Mouse (Mus musculus) thymus, postnatal 25 days (tissue): ENCODE results near the gene Psme3.
"Not testable (repeated sequence)": the region's sequence is repeated elsewhere in the genome, so short reads cannot be mapped to it uniquely, and the experiment has no call there.

Experiments used
- DNase-seq: peaks from one replicate; pipeline ENCODE4 v3.0.0; 2022

The Psme3 gene

DNA sequence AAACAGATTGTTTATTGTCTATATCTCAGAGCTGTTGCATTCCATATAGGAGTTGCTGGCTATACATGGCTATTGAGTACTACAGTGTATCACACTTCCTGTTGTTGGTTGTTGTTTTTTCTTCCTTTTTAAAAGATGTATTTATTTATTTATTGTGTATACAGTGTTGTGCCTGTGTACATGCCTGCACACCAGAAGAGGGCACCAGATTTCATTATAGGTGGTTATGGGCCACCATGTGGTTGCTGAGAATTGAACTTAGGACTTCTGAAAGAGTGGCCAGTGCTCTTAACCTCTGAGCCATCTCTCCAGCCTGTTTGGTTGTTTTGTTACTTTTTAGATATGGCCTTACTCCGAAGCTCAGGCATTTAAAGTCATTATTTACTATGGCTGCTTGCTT lies 1.4 kb upstream of the Psme3 start:
- DNase-seq: no peak

DNA sequence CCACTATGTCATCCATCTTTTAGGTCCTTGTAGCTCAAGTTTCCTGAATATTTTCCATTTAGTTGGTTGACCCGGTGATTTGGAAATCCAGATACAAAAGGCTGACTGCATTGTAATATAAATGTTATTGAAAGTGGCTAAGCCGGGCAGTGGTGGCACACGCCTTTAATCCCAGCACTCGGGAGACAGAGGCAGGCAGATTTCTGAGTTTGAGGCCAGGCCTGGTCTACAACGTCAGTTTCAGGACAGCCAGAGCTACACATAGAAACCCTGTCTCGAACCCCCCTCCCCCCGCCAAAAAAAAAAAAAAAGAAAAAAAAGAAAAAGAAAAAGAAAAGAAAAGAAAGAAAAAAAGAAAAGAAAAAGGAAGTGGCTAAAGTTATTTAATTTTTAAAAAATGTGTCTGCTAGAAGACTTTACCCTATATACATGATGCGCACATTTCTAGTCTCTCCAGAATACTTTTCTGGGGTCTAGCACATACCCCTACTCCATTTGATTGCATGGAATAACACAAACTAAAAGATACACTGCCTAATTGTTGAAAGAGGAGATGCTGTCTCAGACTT lies 847 bp upstream of the Psme3 start:
- no peak for DNase-seq

DNA sequence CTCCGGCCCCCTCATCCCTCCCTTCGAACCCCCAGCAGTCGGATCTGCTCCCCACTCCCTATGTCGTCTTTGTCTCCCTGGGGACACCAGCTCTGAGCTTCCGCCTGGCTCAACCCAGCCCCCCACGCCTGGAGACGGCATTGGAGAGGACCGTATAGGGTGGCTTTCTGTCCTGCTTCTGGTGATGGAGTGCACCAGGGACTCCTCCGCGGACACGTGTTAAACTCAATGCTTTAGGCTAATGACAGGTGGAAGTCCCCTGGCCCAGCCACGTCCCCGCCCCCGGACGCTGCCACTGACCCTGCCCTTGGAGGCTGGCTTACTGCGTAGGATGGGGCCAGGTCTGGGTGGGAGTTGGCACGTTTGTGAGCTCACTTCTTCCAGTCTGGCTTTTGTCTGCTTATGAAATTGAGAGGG lies 496 bp downstream of the Psme3 start:
- no peak for DNase-seq

DNA sequence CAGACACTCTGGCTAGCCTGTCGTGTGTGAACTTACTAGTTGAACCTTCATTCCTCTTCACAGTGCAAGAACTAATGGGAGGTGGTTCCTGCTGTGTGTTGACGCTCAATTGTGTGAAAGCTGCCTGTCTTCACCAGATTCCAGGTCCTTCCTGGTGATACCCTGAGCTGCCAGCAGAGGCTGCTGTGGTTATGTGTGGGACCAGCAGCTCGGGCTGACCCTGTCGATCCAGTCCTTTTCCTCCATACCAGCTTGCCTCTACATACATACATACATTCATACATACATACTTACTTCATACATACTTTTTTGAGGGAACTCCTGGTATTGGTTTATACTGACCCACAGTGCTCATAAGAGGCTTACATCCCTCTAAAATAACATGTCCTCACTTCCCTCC lies 7.6 kb downstream of the Psme3 start:
- DNase-seq: peak; percentile 46

DNA sequence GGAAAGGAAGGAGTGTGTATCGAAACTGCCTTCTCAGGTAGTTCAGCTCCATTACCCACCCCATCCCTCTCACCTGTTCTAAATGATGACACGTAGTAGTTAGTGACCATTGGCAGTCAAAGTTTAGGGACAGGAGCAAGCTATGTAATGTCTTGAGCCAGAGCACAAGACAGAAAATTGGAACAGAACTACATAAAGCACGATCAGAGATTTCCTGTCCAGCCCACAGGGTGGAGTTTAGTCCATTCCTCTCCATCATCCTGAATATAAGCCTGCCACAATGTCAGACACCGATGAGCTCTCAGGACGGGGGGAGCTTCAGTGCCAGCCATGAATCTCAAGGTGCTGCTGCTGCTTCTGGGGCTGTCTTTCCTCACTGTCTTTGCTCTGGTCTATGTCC lies 8.8 kb downstream of the Psme3 start, which contains the start of gene Aoc2:
TSS of gene Aoc2 (plus strand) at position 301 of the 400 bp plus-strand sequence.
- no peak for DNase-seq

DNA sequence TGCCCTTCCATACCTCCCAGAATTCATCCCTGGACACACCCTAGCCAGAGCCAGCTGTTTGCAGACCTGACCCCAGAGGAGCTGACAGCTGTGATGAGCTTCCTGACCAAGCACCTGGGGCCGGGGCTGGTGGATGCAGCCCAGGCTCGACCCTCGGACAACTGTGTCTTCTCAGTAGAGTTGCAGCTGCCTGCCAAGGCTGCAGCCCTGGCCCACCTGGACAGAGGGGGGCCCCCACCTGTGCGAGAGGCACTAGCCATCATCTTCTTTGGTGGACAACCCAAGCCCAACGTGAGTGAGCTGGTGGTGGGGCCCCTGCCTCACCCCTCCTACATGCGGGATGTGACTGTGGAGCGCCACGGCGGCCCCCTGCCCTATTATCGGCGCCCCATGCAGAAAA lies 9.2 kb downstream of the Psme3 start:
- not testable (repeated sequence) for DNase-seq

DNA sequence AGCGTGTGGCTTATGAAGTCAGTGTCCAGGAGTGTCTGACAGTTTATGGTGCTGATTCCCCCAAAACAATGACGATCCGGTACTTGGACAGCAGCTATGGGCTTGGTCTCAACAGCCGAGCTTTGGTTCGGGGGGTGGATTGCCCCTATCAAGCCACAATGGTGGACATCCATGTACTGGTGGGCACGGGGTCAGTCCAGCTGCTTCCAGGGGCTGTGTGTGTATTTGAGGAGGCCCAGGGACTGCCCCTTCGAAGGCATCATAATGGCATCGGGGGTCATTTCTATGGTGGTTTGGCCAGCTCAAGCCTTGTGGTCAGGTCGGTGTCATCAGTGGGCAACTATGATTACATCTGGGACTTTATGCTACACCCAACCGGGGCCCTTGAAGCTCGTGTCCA lies 10.1 kb downstream of the Psme3 start:
- no peak for DNase-seq

DNA sequence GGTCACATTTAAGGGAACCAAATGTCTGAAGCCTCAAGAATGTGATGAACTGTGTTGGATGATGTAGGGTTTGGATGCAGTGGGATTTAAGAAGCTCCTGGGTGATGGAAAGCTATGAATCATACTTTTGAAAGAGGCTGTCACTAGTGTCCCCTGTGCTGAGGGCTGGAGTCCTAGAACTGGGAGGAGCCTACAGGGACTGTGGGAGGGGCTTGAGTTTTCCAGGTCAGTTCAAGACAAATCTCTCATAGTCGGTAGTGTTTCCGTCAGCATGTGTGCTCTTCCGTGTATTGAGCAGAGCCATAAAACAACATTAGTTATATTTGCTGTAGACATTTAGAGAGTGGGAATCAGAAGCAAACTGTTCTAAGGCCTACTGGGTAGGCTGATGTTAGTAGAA lies 11.3 kb downstream of the Psme3 start:
- DNase-seq: no peak

DNA sequence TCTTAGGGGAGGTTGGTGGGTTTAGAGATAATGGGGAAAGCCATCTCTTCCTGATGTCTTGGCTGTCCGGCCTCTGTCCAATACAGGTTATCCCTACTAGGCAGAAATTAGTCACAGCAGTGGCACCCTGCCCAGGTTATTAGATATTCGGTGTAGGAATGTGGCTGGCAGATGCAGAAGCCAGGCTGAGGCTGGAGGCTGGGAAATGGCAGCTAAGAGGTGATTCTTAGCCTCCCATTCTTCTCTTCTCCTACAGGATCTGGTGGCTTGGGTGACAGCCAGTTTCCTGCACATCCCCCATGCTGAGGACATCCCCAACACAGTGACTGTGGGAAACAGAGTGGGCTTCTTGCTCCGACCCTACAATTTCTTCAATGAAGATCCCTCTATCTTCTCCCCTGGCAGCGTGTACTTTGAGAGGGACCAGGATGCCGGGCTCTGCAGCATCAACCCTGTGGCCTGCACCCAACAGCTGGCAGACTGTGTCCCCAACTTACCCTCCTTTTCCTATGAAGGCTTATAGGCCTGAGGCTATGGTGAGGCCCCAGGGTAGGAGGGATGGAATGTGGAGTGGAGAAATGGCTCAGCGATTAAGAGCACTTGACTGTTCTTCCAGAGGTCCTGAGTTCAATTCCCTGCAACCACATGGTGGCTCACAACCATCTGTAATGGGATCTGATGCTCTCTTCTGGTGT lies 13.1 kb downstream of the Psme3 start:
- no peak for DNase-seq

DNA sequence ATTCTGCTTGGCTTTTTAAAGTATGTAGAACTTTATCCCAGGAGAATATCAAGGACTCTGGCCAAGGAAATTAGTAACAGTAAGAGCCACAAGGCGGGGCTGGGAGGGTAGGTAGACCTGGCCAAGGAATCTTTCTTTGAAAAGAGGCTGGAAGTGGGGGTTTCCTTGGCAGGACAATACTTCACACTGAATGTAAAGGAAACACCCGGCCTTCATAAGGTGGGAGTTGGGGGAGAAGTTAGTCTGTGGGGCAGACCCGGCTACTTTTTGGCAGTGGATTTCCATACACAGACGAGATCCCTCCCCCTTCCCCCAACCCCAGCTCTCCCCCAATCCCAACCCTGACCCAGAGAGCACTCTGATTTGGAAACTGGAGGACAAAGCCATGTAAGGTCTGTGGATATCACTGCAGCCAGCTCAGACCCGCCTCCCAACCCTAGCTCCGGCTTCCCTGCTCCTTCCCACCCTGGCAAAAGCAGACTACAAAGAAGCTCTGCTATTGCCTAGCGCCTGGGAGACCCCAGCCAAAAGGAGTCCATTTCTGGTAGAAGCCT lies 14.4 kb downstream of the Psme3 start, which contains the start of gene Aoc3:
TSS of gene Aoc3 (plus strand) at position 235 of the 554 bp plus-strand sequence.
- DNase-seq: no peak

DNA sequence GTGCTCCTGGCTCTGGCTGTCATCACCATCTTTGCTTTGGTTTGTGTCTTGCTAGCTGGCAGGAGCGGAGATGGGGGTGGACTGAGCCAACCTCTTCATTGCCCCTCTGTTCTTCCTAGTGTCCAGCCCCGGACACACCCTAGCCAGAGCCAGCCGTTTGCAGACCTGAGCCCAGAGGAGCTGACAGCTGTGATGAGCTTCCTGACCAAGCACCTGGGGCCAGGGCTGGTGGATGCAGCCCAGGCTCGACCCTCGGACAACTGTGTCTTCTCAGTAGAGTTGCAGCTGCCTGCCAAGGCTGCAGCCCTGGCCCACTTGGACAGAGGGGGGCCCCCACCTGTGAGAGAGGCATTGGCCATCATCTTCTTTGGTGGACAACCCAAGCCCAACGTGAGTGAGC lies 14.9 kb downstream of the Psme3 start:
- DNase-seq: not testable (repeated sequence)

DNA sequence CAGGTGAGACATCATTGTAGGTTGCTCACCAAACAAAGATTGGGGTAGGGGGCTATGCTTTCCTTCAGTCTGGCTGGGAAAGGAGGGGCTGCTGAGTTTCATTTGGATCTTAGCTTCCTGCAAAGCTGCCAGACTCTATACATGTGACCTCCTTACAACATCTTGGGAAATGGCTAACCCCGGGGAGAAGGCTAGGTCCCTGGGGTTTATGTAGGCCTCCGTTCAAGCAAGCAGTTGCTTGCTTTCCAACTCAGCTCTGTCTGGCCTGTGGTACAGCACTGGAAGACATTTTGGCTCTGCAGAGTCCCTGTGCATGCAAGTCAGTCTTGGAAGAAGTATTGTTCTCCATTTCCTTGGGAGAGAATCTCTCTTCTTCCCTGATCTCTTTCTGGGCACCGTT lies 16.5 kb downstream of the Psme3 start:
- DNase-seq: no peak

DNA sequence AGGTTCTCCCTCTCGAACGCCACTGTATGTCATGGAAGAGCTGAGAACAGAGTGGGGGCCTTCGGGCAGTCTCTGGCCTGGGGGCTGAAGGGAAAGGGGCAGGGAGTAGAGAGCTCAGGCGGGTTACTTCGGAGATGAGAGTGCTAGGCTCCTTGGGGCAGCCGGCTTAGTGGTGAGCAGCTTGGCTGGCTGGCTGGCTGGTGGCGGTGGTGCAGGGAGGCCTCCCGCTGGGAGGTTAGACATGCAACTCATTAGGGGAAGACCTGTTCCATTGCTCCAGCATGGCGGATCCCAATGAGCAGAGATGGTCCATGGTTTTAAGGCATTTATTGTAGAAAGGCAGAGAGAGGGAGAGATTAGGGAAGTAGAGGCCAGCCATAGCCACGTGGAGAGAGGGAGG lies 18.0 kb downstream of the Psme3 start:
- DNase-seq: no peak

DNA sequence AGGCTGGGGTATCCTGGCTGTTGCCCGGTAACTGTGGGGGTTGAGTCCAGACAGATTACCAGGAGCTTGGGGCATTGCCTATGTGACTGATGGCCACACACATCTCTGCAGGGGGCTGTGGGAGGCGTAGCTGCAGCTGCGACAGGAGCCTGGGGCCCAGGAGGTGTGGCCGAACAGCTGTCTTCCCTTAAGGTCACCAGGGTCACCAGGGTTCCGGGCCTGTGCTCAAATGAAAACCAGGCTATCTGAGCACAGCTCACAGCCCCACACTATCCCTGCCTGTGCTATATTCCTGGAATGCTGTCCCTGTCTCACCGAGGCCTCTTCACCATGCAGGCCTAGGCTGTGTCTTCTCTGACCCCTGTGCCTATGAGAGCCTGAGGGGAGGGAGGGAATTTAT lies 18.5 kb downstream of the Psme3 start:
- no peak for DNase-seq

DNA sequence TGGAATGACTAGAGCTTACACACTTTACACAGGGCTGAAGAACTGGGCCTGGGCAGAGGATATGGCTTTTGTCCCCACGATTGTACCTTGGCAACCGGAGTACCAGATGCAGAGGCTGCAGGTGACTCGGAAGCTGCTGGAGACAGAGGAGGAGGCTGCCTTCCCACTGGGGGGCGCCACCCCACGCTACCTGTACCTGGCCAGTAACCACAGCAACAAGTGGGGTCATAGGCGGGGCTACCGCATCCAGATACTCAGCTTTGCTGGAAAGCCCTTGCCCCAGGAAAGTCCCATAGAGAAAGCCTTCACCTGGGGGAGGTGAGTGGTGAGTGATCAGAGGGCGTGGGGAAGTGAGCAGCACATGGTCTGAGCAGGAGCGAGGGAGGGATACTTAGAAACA lies 19.7 kb downstream of the Psme3 start:
- DNase-seq: peak; percentile 12

DNA sequence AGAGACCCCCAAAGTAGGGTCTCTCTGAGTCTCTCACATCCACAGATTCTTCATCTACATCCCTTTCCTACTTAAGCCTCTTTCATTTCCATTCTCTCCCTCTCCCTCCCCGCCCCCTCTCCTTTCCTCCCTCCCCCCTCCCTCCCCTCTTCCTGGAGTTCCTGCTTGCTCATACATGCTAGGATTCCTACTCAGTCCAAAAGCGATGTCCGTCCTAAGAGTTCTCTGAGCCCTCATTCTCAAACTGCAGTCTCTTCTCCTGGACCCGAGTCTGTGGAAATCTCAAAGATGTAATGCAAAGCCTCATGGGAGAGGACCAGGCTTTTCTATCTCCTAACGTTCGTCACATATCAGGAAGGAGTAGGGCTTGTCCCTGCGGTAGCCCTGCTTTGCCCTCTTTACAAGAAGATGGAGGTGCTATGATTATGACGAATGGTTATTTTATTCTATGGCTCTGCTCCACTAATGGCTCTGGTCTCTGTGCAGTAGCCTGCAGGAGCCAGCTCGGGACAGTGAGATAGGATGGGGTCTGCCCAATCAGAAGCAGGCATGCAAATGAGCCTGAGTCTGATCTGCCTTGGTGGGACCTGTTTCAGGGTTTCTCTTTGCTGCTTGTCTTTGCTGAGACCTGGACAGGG lies 22.2 kb downstream of the Psme3 start:
- DNase-seq: peak; percentile 25

DNA sequence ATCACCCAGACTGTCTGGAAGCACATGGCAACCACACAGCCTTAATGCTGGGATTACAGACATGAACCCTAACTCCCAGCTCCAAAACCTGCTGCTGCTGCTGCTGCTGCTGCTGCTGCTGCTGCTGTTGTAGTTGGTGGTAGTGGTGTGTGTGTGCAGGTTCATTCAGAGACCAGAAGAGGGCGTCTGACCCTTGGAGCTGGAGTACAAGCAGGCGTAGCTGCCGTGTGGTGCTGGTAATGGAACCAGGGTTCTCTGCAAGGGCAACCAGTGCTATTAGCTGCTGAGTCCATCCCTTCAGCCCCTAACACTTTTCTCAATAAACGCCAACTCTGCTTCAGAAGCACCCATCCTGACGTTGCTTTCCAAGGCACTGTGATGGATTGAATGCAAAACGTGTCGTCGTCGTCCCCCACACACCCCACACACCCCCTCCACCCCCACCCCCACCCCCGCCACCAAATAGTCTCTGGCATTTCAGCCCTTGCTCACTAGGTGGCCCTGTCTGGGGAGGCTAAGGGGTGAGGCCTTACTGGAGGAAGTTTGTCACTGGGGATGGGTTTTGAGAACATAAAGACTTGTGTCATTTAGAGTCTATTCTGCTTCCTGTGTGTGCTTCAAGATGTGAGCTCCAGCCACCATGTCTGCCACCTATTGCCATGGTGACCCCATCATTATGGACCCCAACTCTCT lies 31.2 kb downstream of the Psme3 start:
- no peak for DNase-seq

DNA sequence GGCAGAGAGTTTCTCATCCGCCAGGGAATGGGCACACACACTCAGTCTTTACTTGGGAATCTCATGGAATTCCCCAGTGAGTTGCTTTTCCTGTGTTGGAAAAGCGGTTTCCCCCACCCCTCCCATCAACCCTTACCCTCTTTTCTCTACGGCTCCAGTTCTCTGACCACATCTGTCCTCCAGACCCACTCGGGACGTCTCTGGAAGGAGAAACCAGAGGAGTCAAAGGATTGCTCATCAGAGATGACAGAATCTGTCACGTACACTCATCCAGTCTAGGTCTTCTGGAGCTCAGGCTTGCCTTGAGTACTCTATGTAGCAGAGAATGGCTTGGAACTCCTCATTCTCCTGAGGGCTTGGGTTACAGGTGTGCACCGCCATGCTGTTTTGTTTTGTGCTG lies 32.8 kb downstream of the Psme3 start:
- DNase-seq: no peak

DNA sequence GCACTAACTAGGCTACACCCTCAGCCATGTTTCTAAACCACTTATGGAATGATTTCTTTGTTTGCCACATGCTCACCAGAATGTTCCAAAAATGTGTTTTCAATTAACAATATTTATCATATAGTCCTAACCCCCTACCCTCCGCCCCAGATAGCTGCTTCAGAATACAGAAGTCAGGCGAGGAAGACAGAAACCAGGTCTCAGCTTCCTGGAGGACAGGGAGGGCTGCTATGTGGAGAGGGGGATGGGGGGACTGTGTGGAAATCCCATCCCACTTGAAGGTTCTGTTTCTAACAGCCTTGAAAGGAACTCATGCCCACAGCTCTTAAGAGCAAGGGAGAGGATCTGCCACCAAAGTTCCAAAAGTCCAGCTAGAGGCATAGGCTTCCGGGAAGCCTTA lies 33.2 kb downstream of the Psme3 start:
- DNase-seq: no peak

DNA sequence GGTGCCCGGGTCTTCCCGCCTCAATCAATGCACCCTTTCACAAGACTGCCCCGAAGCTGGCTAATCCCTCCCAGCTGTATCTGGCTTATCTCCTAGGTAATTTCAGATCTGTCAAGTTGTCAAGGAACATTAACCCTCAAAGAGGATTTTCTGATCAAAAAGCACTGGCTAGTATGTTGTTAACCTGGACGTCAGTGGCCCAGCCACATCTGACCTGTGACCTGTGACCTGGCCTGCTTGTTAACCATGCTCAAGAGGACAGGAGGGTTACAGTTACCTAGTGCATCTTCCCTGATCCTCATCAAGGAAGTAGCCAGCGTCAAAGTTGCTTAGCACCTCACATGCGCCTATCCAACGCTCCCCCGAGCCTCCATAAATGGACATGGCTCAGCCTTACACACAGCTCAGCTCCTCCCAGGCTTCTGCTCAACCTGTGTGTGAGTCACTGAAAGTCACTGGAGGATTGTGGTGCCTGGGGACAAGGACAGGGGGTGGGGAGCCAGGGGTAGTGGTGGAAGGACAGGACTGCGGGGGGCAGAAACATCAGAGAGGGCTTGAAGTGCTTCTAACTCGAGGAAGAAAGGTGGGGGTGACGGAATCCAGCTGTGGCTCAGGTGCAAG lies 35.2 kb downstream of the Psme3 start:
- no peak for DNase-seq

DNA sequence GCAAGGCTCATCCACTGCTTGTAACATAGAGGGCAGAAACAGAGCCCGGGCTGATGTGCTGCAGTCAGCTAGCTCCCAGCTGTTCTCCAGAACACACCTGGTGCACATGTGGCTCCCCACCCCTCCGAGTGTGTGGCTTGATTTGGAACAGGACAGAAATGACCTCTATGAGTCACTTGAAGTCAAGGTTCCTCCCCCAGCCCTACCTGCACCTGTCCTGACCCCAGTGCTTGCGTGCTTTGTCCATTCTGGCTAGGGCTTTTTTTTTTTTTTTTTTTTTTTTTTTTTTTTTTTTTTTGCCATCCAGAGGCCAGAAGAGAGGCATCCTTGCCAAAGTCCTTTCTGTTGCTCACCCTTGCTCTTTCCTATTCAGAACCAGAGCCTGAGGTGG lies 35.7 kb downstream of the Psme3 start:
- no peak for DNase-seq

DNA sequence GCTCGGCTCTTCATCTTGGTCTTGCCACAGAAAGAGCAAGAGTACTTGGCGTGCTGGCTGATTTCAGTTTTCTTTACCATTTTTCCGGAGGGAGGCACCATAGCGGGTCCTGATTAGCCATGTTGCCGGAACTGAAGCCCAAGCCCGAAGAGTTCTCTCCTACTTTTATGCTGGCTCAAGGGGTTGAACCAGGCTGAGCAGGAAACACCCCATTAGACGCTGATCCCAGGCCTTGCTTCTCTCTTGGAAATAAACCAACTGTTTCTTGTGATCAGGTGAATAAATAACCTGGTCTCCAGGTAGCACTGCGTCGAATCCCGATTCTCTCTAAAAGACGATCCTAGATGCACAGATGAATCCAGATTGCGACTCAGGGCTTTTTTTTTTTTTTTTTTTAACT lies 37.4 kb downstream of the Psme3 start:
- DNase-seq: no peak

DNA sequence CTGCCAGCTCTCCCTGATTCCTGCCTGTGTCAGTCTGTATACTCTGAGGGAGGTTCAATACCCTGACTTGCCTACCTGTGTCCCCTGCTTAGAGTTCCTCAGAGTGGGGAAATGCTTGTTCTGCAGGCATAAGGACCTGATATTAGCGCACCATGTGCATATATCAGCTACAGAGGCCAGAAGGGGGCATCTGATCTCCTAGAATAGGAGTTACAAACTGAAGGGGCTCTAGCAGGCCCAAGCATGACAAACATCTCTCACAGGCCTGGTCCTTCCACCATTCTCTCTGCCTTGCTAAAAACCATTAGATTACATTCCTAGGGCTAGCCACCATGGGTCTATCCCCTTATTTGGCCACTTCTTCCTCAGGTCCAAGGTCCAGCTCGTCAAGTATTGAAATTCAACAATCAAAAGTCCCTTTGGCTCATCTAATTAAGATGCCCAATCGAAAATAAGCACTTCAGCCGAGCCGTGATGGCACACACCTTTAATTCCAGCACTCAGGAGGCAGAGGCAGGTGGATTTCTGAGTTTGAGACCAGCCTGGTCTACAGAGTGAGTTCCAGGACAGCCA lies 38.5 kb downstream of the Psme3 start:
- no peak for DNase-seq
